Mouse (Mus musculus): Measurements from ENCODE around the gene Gp5. TPM values are rescaled to one million over a fixed set of nuclear protein-coding genes. Genes with fewer than 3 reads are reported as not detected.

Gp5 gene
- total and polyA plus RNA-seq, 3 experiments: 59.2 to 63.1 TPM; not detected in 1

GRCm38 (mm10) chr16:30263156-30263555, 47.4 kb downstream of the Gp5 start:
- H3K9me3 ChIP-seq (replicated peaks; ENCODE audit: insufficient read depth, low read length): no peaks in the 10 kb centered on the region
- no peak for TF ChIP-seq RAD21 (IDR thresholded peaks at IDR 0.05; ENCODE audit: low read depth, low read length)
- no peak for TF ChIP-seq POLR2A (IDR thresholded peaks at IDR 0.05; ENCODE audit: control insufficient read depth in 1 of 2, insufficient read depth in 1 of 2, low read depth in 1 of 2, low read length in 2 of 2, poor library complexity in 1 of 2)
- TF ChIP-seq USF2 (IDR thresholded peaks at IDR 0.05; ENCODE audit: borderline replicate concordance in 1 of 2, insufficient read depth in 1 of 2, low read depth in 1 of 2, low read length in 2 of 2): no peak
- TF ChIP-seq ELF1 (IDR thresholded peaks at IDR 0.05; ENCODE audit: low read depth, low read length): no peak
- no peak for TF ChIP-seq TCF12 (IDR thresholded peaks at IDR 0.05; ENCODE audit: low read depth, low read length)
- no peak for TF ChIP-seq MYB (IDR thresholded peaks at IDR 0.05; ENCODE audit: low read depth, low read length)
- no peak for TF ChIP-seq JUND (IDR thresholded peaks at IDR 0.05; ENCODE audit: low read depth, low read length)
- TF ChIP-seq GABPA (IDR thresholded peaks at IDR 0.05; ENCODE audit: low read depth, low read length): no peak
- H3K4me1 ChIP-seq (ENCODE audit: control insufficient read depth in 1 of 2, insufficient read depth in 2 of 2, low read length in 2 of 2): peaks cover 0 to 4% of the 10 kb centered on the region in 2 experiments; a peak in 1 of 4 replicates
- peaks cover 0 to 3% of the 10 kb centered on the region in 2 experiments; a peak in 3 of 4 replicates for H3K27me3 ChIP-seq (ENCODE audit: control insufficient read depth in 1 of 2, insufficient read depth in 2 of 2, low read length in 2 of 2)
- no peak overlapping the region for H3K9ac ChIP-seq (ENCODE audit: control insufficient read depth, low read depth, low read length, poor library complexity, severe bottlenecking)
- H3K4me3 ChIP-seq (ENCODE audit: control insufficient read depth in 1 of 2, insufficient read depth in 1 of 2, low read depth in 2 of 2, low read length in 2 of 2): no peak overlapping the region
- H3K27ac ChIP-seq (ENCODE audit: control insufficient read depth, low read depth, low read length): no peak overlapping the region
- DNase-seq (ENCODE audit: low read depth, low spot score): no peak
- 0 out of 4 replicates have a peak, but pooled peaks cover 0 to 2% of the 10 kb centered on the region in 2 experiments for H3K36me3 ChIP-seq (ENCODE audit: control insufficient read depth in 1 of 2, insufficient read depth in 2 of 2, low read length in 2 of 2)
- H3K79me2 ChIP-seq (ENCODE audit: control insufficient read depth, insufficient read depth, low read length, poor library complexity): no peaks in the 10 kb centered on the region

- no peak overlapping the region for H3K4me3 ChIP-seq (ENCODE audit: control insufficient read depth in 1 of 2, insufficient read depth in 1 of 2, low read depth in 2 of 2, low read length in 2 of 2)
- H3K79me2 ChIP-seq (ENCODE audit: control insufficient read depth, insufficient read depth, low read length, poor library complexity): no peaks in the 10 kb centered on the region
- H3K9me3 ChIP-seq (replicated peaks; ENCODE audit: insufficient read depth, low read length): no peaks in the 10 kb centered on the region
- H3K9ac ChIP-seq (ENCODE audit: control insufficient read depth, low read depth, low read length, poor library complexity, severe bottlenecking): no peak overlapping the region
- DNase-seq (ENCODE audit: low read depth, low spot score): peak; percentile 83
- H3K4me1 ChIP-seq (ENCODE audit: control insufficient read depth in 1 of 2, insufficient read depth in 2 of 2, low read length in 2 of 2): peaks cover 0 to 9% of the 10 kb centered on the region in 2 experiments; a peak in 3 of 4 replicates
- peaks cover 0 to 3% of the 10 kb centered on the region in 2 experiments; a peak in 2 of 4 replicates for H3K27me3 ChIP-seq (ENCODE audit: control insufficient read depth in 1 of 2, insufficient read depth in 2 of 2, low read length in 2 of 2)
- no peak overlapping the region for H3K27ac ChIP-seq (ENCODE audit: control insufficient read depth, low read depth, low read length)
- peaks cover 0 to 4% of the 10 kb centered on the region in 2 experiments; a peak in 1 of 4 replicates for H3K36me3 ChIP-seq (ENCODE audit: control insufficient read depth in 1 of 2, insufficient read depth in 2 of 2, low read length in 2 of 2)
- no peak for TF ChIP-seq E2F4 (IDR thresholded peaks at IDR 0.05; ENCODE audit: borderline replicate concordance, low read depth, low read length)
- 0 out of 2 replicates have a peak, but pooled peaks have one; percentile 31 for TF ChIP-seq ELF1 (IDR thresholded peaks at IDR 0.05; ENCODE audit: low read depth, low read length)
- TF ChIP-seq HCFC1 (IDR thresholded peaks at IDR 0.05; ENCODE audit: low read depth, low read length): no peak
- no peak for TF ChIP-seq ZKSCAN1 (IDR thresholded peaks at IDR 0.05; ENCODE audit: low read depth, low read length)
- TF ChIP-seq SMC3 (IDR thresholded peaks at IDR 0.05; ENCODE audit: low read depth, low read length): peak; percentile 76
- no peak for TF ChIP-seq RCOR1 (IDR thresholded peaks at IDR 0.05; ENCODE audit: low read depth, low read length)
- TF ChIP-seq TCF12 (IDR thresholded peaks at IDR 0.05; ENCODE audit: low read depth, low read length): no peak
- TF ChIP-seq RAD21 (IDR thresholded peaks at IDR 0.05; ENCODE audit: low read depth, low read length): peak; percentile 55
- TF ChIP-seq BHLHE40 (IDR thresholded peaks at IDR 0.05; ENCODE audit: borderline replicate concordance, low read depth, low read length): no peak
- TF ChIP-seq UBTF (IDR thresholded peaks at IDR 0.05; ENCODE audit: borderline replicate concordance, insufficient read depth, low read depth, low read length): no peak
- TF ChIP-seq SIN3A (IDR thresholded peaks at IDR 0.05; ENCODE audit: low read length): no peak
- TF ChIP-seq MAZ (IDR thresholded peaks at IDR 0.05; ENCODE audit: low read depth, low read length): no peak
- no peak for TF ChIP-seq MYC (IDR thresholded peaks at IDR 0.05; ENCODE audit: low read depth, low read length)
- no peak for TF ChIP-seq MEF2A (IDR thresholded peaks at IDR 0.05; ENCODE audit: extremely low read depth, insufficient replicate concordance, low read depth, low read length, poor library complexity, severe bottlenecking)
- no peak for TF ChIP-seq ETS1 (IDR thresholded peaks at IDR 0.05; ENCODE audit: low read depth, low read length)
- 0 out of 2 replicates have a peak, but pooled peaks have one; percentile 21 for TF ChIP-seq JUND (IDR thresholded peaks at IDR 0.05; ENCODE audit: low read depth, low read length)
- TF ChIP-seq USF2 (IDR thresholded peaks at IDR 0.05; ENCODE audit: borderline replicate concordance in 1 of 2, insufficient read depth in 1 of 2, low read depth in 1 of 2, low read length in 2 of 2): no peak
- no peak for TF ChIP-seq POLR2A (IDR thresholded peaks at IDR 0.05; ENCODE audit: control insufficient read depth in 1 of 2, insufficient read depth in 1 of 2, low read depth in 1 of 2, low read length in 2 of 2, poor library complexity in 1 of 2)
- TF ChIP-seq NELFE (IDR thresholded peaks at IDR 0.05; ENCODE audit: low read depth, low read length): no peak
- no peak for TF ChIP-seq MAFK (IDR thresholded peaks at IDR 0.05; ENCODE audit: borderline replicate concordance, low read depth, low read length)
- TF ChIP-seq TBP (IDR thresholded peaks at IDR 0.05; ENCODE audit: low read depth, low read length): no peak
- no peak for TF ChIP-seq MXI1 (IDR thresholded peaks at IDR 0.05; ENCODE audit: low read depth, low read length)
- no peak for TF ChIP-seq MYB (IDR thresholded peaks at IDR 0.05; ENCODE audit: low read depth, low read length)
- no peak for TF ChIP-seq POLR2AphosphoS5 (IDR thresholded peaks at IDR 0.05; ENCODE audit: borderline replicate concordance, low read depth, low read length)
- no peak for TF ChIP-seq ZNF384 (IDR thresholded peaks at IDR 0.05; ENCODE audit: low read depth, low read length)
- peak; percentile 72 to 95 (median 85) for TF ChIP-seq CTCF (IDR thresholded peaks at IDR 0.05 in 2 of 3, conservative IDR thresholded peaks at IDR 0.05 in 1 of 3; ENCODE audit: control insufficient read depth in 1 of 3, insufficient read depth in 1 of 3, low read depth in 2 of 3, low read length in 3 of 3, poor library complexity in 1 of 3, severe bottlenecking in 1 of 3)
- TF ChIP-seq POLR2AphosphoS2 (IDR thresholded peaks at IDR 0.05; ENCODE audit: low read length): no peak
- TF ChIP-seq NRF1 (IDR thresholded peaks at IDR 0.05; ENCODE audit: insufficient read depth, low read depth, low read length, poor library complexity, severe bottlenecking): no peak
Observed at GRCm38 (mm10) chr16:30262664-30263063, 47.9 kb downstream of the Gp5 start.
